Mouse (Mus musculus) spleen, postnatal 36 days (tissue): ENCODE data around the gene Ephb4.
A peak's percentile ranks its signal among the peaks of the same experiment; 100 is the strongest.

Experiments
- DNase-seq, 2 experiments: peaks; one replicate each; pipeline ENCODE4 v3.0.0; 2022; ENCODE audit warnings: low spot score in 2 of 2, mixed read lengths in 1 of 2

Gene Ephb4

GRCm38 (mm10) chr5:137358382-137358781 lies 8.5 kb downstream of the Ephb4 start:
- DNase-seq = no peak

- no peak for DNase-seq
Measured at GRCm38 (mm10) chr5:137369665-137370064, 19.8 kb downstream of the Ephb4 start.

- DNase-seq = no peak
Measured at GRCm38 (mm10) chr5:137373371-137373950, 23.6 kb downstream of the Ephb4 start.

GRCm38 (mm10) chr5:137374521-137375080 lies 24.7 kb downstream of the Ephb4 start:
- no peak for DNase-seq

GRCm38 (mm10) chr5:137375627-137376026 lies 25.7 kb downstream of the Ephb4 start:
- DNase-seq = peak in 1 of 2 experiments; percentile 8

- DNase-seq = no peak
Measured at GRCm38 (mm10) chr5:137376198-137376597, 26.3 kb downstream of the Ephb4 start.

GRCm38 (mm10) chr5:137376722-137377121 lies 26.8 kb downstream of the Ephb4 start:
- no peak for DNase-seq

GRCm38 (mm10) chr5:137377176-137377575 lies 27.3 kb downstream of the Ephb4 start:
- no peak for DNase-seq

GRCm38 (mm10) chr5:137377603-137378002 lies 27.7 kb downstream of the Ephb4 start:
- no peak for DNase-seq

- peak; percentile 36 to 54 for DNase-seq
Measured at GRCm38 (mm10) chr5:137381152-137381551, 31.2 kb downstream of the Ephb4 start.

GRCm38 (mm10) chr5:137383441-137383840 lies 33.5 kb downstream of the Ephb4 start:
- DNase-seq = no peak

GRCm38 (mm10) chr5:137386712-137387111 lies 36.8 kb downstream of the Ephb4 start:
- no peak for DNase-seq

GRCm38 (mm10) chr5:137391641-137392040 lies 41.7 kb downstream of the Ephb4 start:
- no peak for DNase-seq

GRCm38 (mm10) chr5:137394456-137394855 lies 44.5 kb downstream of the Ephb4 start:
- DNase-seq = no peak

- DNase-seq = no peak
Measured at GRCm38 (mm10) chr5:137404081-137404480, 54.2 kb downstream of the Ephb4 start.

- DNase-seq = no peak
Measured at GRCm38 (mm10) chr5:137409451-137409850, 59.5 kb downstream of the Ephb4 start.

- no peak for DNase-seq
Measured at GRCm38 (mm10) chr5:137410066-137410465, 60.2 kb downstream of the Ephb4 start.

GRCm38 (mm10) chr5:137410549-137410948 lies 60.6 kb downstream of the Ephb4 start:
- DNase-seq = no peak

GRCm38 (mm10) chr5:137411235-137411634 lies 61.3 kb downstream of the Ephb4 start:
- DNase-seq = no peak

GRCm38 (mm10) chr5:137414253-137414652 lies 64.3 kb downstream of the Ephb4 start:
- no peak for DNase-seq

GRCm38 (mm10) chr5:137419105-137419504 lies 69.2 kb downstream of the Ephb4 start:
- no peak for DNase-seq

- no peak for DNase-seq
Measured at GRCm38 (mm10) chr5:137419841-137420240, 69.9 kb downstream of the Ephb4 start.

GRCm38 (mm10) chr5:137425648-137426047 lies 75.7 kb downstream of the Ephb4 start:
- no peak for DNase-seq
